Mouse (Mus musculus) CH12.LX (cell line): ENCODE results near the gene Fgfr2. TPM values are rescaled to one million over a fixed set of nuclear protein-coding genes. Genes with fewer than 3 reads are reported as not detected.

Experiments used
- DNase-seq: peaks from one replicate; pipeline ENCODE4 v3.0.0-alpha.2; 2013; ENCODE audit errors: extremely low read depth
- H3K27ac ChIP-seq: 2 replicates; pipeline ENCODE4 v1.5.1; 2012; ENCODE audit warnings: low read depth, mild to moderate bottlenecking, control low read depth, moderate library complexity; ENCODE audit not compliant: insufficient read depth
- H3K27me3 ChIP-seq: replicated peaks from 2 replicates; pipeline ENCODE3; 2012; ENCODE audit warnings: inconsistent platforms
- H3K36me3 ChIP-seq, 2 experiments: replicated peaks in 1 of 2; 2 replicates each; pipeline versions ENCODE3 to v1.6.1; 2012; ENCODE audit warnings: inconsistent platforms in 1 of 2, low read length in 1 of 2, mild to moderate bottlenecking in 1 of 2, mixed read lengths in 1 of 2, moderate library complexity in 1 of 2; ENCODE audit not compliant: control insufficient read depth in 1 of 2, insufficient read depth in 1 of 2
- H3K4me1 ChIP-seq, 2 experiments: 2 replicates each; pipeline ENCODE4 v1.6.1; 2012; ENCODE audit warnings: inconsistent platforms in 1 of 2, moderate library complexity in 1 of 2; ENCODE audit not compliant: insufficient read depth in 2 of 2, control insufficient read depth in 1 of 2
- H3K4me2 ChIP-seq: 2 replicates; pipeline ENCODE4 v1.6.1; 2012; ENCODE audit warnings: low read depth, mild to moderate bottlenecking, control low read depth; ENCODE audit not compliant: poor library complexity, insufficient read depth, severe bottlenecking
- H3K4me3 ChIP-seq, 3 experiments: fragments of 150-350 bp in 1 of 3; sonication (generic) in 1 of 3; replicated peaks in 1 of 3; 2 replicates each; pipeline versions ENCODE3 to v1.5.1; 2011 to 2012; ENCODE audit warnings: low read depth in 2 of 3, low read length in 2 of 3, mild to moderate bottlenecking in 2 of 3, moderate library complexity in 2 of 3, control low read depth in 1 of 3, improper control_type of control experiment in 1 of 3, inconsistent platforms in 1 of 3, mixed read lengths in 1 of 3; ENCODE audit not compliant: poor library complexity in 1 of 3
- H3K79me2 ChIP-seq: replicated peaks from 2 replicates; pipeline ENCODE4 v1.6.1; 2012; ENCODE audit warnings: mild to moderate bottlenecking, moderate library complexity; ENCODE audit not compliant: control insufficient read depth, poor library complexity, insufficient read depth, severe bottlenecking; ENCODE audit errors: extremely low read depth
- H3K9ac ChIP-seq: 2 replicates; pipeline ENCODE4 v1.6.1; 2012; ENCODE audit warnings: low read depth, mild to moderate bottlenecking, control low read depth, moderate library complexity; ENCODE audit not compliant: insufficient read depth
- H3K9me3 ChIP-seq: replicated peaks from 2 replicates; pipeline ENCODE3; 2012; ENCODE audit warnings: low read length, inconsistent platforms, mixed read lengths
- BHLHE40 ChIP-seq: IDR thresholded peaks from 2 replicates; pipeline ENCODE4 v1.6.1; 2011; ENCODE audit warnings: mild to moderate bottlenecking, low read depth, low read length, improper control_type of control experiment
- CTCF ChIP-seq, 2 experiments: IDR thresholded peaks in 1 of 2; conservative IDR thresholded peaks in 1 of 2; 2 replicates each; pipeline ENCODE4 v1.5.1; 2011 to 2012; ENCODE audit warnings: low read depth in 2 of 2, low read length in 2 of 2, improper control_type of control experiment in 1 of 2, inconsistent platforms in 1 of 2, mild to moderate bottlenecking in 1 of 2, moderate library complexity in 1 of 2
- ELF1 ChIP-seq: IDR thresholded peaks from 2 replicates; pipeline ENCODE4 v1.6.1; 2014; ENCODE audit warnings: low read depth, mild to moderate bottlenecking, inconsistent platforms, low read length, improper control_type of control experiment
- GABPA ChIP-seq: IDR thresholded peaks from 2 replicates; pipeline ENCODE4 v1.6.1; 2012; ENCODE audit warnings: low read depth, low read length, improper control_type of control experiment, inconsistent platforms; ENCODE audit not compliant: insufficient replicate concordance
- HCFC1 ChIP-seq: IDR thresholded peaks from 2 replicates; pipeline ENCODE4 v1.6.1; 2012; ENCODE audit warnings: low read depth, mild to moderate bottlenecking, inconsistent platforms, low read length, improper control_type of control experiment
- IRF4 ChIP-seq: IDR thresholded peaks from 2 replicates; pipeline ENCODE4 v1.6.1; 2014; ENCODE audit warnings: low read depth, mild to moderate bottlenecking, inconsistent platforms, low read length, improper control_type of control experiment
- JUN ChIP-seq: IDR thresholded peaks from 2 replicates; pipeline ENCODE4 v1.6.1; 2011; ENCODE audit warnings: low read depth, mild to moderate bottlenecking, low read length, improper control_type of control experiment, moderate library complexity; ENCODE audit not compliant: insufficient read depth
- JUND ChIP-seq: conservative IDR thresholded peaks from 2 replicates; pipeline ENCODE4 v1.6.1; 2011; ENCODE audit warnings: low read depth, low read length, improper control_type of control experiment
- KAT2A ChIP-seq: IDR thresholded peaks from 2 replicates; pipeline ENCODE4 v1.6.1; 2012; ENCODE audit warnings: low read length, improper control_type of control experiment, inconsistent platforms; ENCODE audit not compliant: insufficient replicate concordance
- MAFK ChIP-seq: IDR thresholded peaks from 2 replicates; pipeline ENCODE4 v1.6.1; 2011; ENCODE audit warnings: low read length, improper control_type of control experiment; ENCODE audit not compliant: insufficient replicate concordance
- MAZ ChIP-seq: IDR thresholded peaks from 2 replicates; pipeline ENCODE4 v1.6.1; 2012; ENCODE audit warnings: low read depth, mild to moderate bottlenecking, inconsistent platforms, low read length, improper control_type of control experiment, moderate library complexity
- MYC ChIP-seq: IDR thresholded peaks from 2 replicates; pipeline ENCODE4 v1.6.1; 2011; ENCODE audit warnings: low read depth, mild to moderate bottlenecking, improper control_type of control experiment, low read length
- NELFE ChIP-seq: IDR thresholded peaks from 2 replicates; pipeline ENCODE4 v1.6.1; 2011; ENCODE audit warnings: low read depth, low read length, improper control_type of control experiment
- NRF1 ChIP-seq: IDR thresholded peaks from 2 replicates; pipeline ENCODE4 v1.6.1; 2014; ENCODE audit warnings: low read depth, mild to moderate bottlenecking, inconsistent platforms, low read length, improper control_type of control experiment, moderate library complexity
- POLR2A ChIP-seq: IDR thresholded peaks from 2 replicates; pipeline ENCODE4 v1.6.1; 2011; ENCODE audit warnings: low read depth, mild to moderate bottlenecking, improper control_type of control experiment, low read length
- POLR2AphosphoS2 ChIP-seq: IDR thresholded peaks from 2 replicates; pipeline ENCODE4 v1.6.1; 2011; ENCODE audit warnings: low read depth, low read length, improper control_type of control experiment
- SIN3A ChIP-seq: IDR thresholded peaks from 2 replicates; pipeline ENCODE4 v1.6.1; 2012; ENCODE audit warnings: low read length, improper control_type of control experiment, inconsistent platforms
- SMC3 ChIP-seq: IDR thresholded peaks from 2 replicates; pipeline ENCODE4 v1.6.1; 2011; ENCODE audit warnings: low read depth, low read length, improper control_type of control experiment
- TBP ChIP-seq: conservative IDR thresholded peaks from 2 replicates; pipeline ENCODE4 v1.6.1; 2011; ENCODE audit warnings: low read depth, low read length, improper control_type of control experiment
- TCF12 ChIP-seq: IDR thresholded peaks from 2 replicates; pipeline ENCODE4 v1.6.1; 2014; ENCODE audit warnings: low read depth, mild to moderate bottlenecking, inconsistent platforms, low read length, improper control_type of control experiment
- UBTF ChIP-seq: IDR thresholded peaks from 2 replicates; pipeline ENCODE4 v1.6.1; 2012; ENCODE audit warnings: low read depth, mild to moderate bottlenecking, inconsistent platforms, low read length, improper control_type of control experiment, moderate library complexity
- USF1 ChIP-seq: IDR thresholded peaks from 2 replicates; pipeline ENCODE4 v1.6.1; 2014; ENCODE audit warnings: low read depth, mild to moderate bottlenecking, inconsistent platforms, low read length, improper control_type of control experiment
- ZC3H11A ChIP-seq: IDR thresholded peaks from 2 replicates; pipeline ENCODE4 v1.6.1; 2012; ENCODE audit warnings: low read depth, mild to moderate bottlenecking, inconsistent platforms, low read length, improper control_type of control experiment
- ZKSCAN1 ChIP-seq: IDR thresholded peaks from 2 replicates; pipeline ENCODE4 v1.6.1; 2012; ENCODE audit warnings: low read depth, inconsistent platforms, low read length, improper control_type of control experiment, borderline replicate concordance
- ZMIZ1 ChIP-seq: IDR thresholded peaks from 2 replicates; pipeline ENCODE4 v1.6.1; 2012; ENCODE audit warnings: low read depth, mild to moderate bottlenecking, inconsistent platforms, low read length, improper control_type of control experiment
- dilution Hi-C: fragments of 300-500 bp; cut with MboI; formaldehyde crosslinking; loops from 2 replicates; pipeline ENCODE4 v1.14.3; 2020; ENCODE audit warnings: low sequenced_read_pairs; ENCODE audit not compliant: extremely low pct_unique_long_range_greater_than_20kb, extremely low pct_ligation_motif_present
- in situ Hi-C: fragments of 300-500 bp; cut with MboI; formaldehyde crosslinking; loops from 3 replicates; pipeline ENCODE4 v1.14.3; 2019; ENCODE audit warnings: low sequenced_read_pairs, low pct_ligation_motif_present, low pct_unique_long_range_greater_than_20kb, mixed read lengths
- polyA plus RNA-seq: library from polyadenylated mRNA; unstranded; fragments of >175 nt; gene quantifications from 2 replicates; pipeline ENCODE4 v1.2.1, GENCODE M21; 2012; ENCODE audit warnings: low read depth; ENCODE audit not compliant: insufficient read length
- total RNA-seq, 2 experiments: library from RNA; depleted of rRNA; stranded (reverse); fragments of 300-350 nt in 1 of 2; fragments of >200 nt in 1 of 2; gene quantifications; 2 replicates each; pipeline ENCODE4 v1.2.3; 2012 to 2014

Gene Fgfr2
- total and polyA plus RNA-seq, 3 experiments, result not detected

- Histone ChIP-seq H3K4me3 (peak overlapping the region in 1 of 3 experiments; percentile 41), H3K27ac (peak overlapping the region; percentile 41), H3K9me3 (no peaks in the 10 kb centered on the region), H3K4me2 (peak overlapping the region; percentile 76), H3K79me2 (no peaks in the 10 kb centered on the region), H3K27me3 (no peaks in the 10 kb centered on the region), H3K4me1 (peaks cover 14 to 54% of the 10 kb centered on the region in 2 experiments), H3K9ac (peak overlapping the region; percentile 66), H3K36me3 (peaks cover 0 to 4% of the 10 kb centered on the region in 2 experiments)
- TF ChIP-seq ZMIZ1 (no peak), BHLHE40 (peak; percentile 44; the same call in 1 of the 2 replicates), HCFC1 (peak; percentile 29), ZKSCAN1 (no peak), CTCF (conservative IDR thresholded peaks at IDR 0.05 in 1 of 2, IDR thresholded peaks at IDR 0.05 in 1 of 2; ENCODE audit: low read depth in 2 of 2, low read length in 2 of 2) (peak; percentile 40 to 97; a peak in 3 of 4 replicates), TCF12 (0 out of 2 replicates have a peak, but pooled peaks have one; percentile 44), ZC3H11A (peak; percentile 95), MYC (0 out of 2 replicates have a peak, but pooled peaks have one; percentile 61), NRF1 (no peak; the same call in 1 of the 2 replicates), POLR2A (0 out of 2 replicates have a peak, but pooled peaks have one; percentile 23), ELF1 (peak; percentile 81), SMC3 (peak; percentile 97), IRF4 (0 out of 2 replicates have a peak, but pooled peaks have one; percentile 45), POLR2AphosphoS2 (no peak), JUND (no peak), SIN3A (peak; percentile 47; the same call in 1 of the 2 replicates), NELFE (peak; percentile 59; the same call in 1 of the 2 replicates)
- in situ Hi-C loops (no loop called here), dilution Hi-C loops (no loop called here)
- peak; percentile 94 for DNase-seq
Observed at GRCm38 (mm10) chr7:132656075-132656474, 467.1 kb downstream of the Fgfr2 start.

GRCm38 (mm10) chr7:132654412-132654811 lies 468.7 kb downstream of the Fgfr2 start:
- no peak for DNase-seq
- no peaks in the 10 kb centered on the region for H3K9me3 ChIP-seq
- H3K4me3 ChIP-seq, result no peak overlapping the region
- TF ChIP-seq KAT2A, result no peak
- TF ChIP-seq BHLHE40, result no peak
- no peak for TF ChIP-seq SMC3
- TF ChIP-seq POLR2A, result no peak
- no peak for TF ChIP-seq MAZ
- TF ChIP-seq ZMIZ1, result no peak
- TF ChIP-seq MAFK, result no peak
- no peak for TF ChIP-seq UBTF
- TF ChIP-seq JUN, result no peak
- no peak for TF ChIP-seq GABPA
- no peak for TF ChIP-seq TBP
- no peak for TF ChIP-seq NELFE
- no peak for TF ChIP-seq USF1
- TF ChIP-seq JUND, result no peak
- TF ChIP-seq ELF1, result no peak
- TF ChIP-seq SIN3A, result no peak
- H3K4me2 ChIP-seq, result no peak overlapping the region
- dilution Hi-C loops, result no loop called here
- H3K27ac ChIP-seq, result no peak overlapping the region
- no peak overlapping the region for H3K9ac ChIP-seq
- H3K79me2 ChIP-seq, result no peaks in the 10 kb centered on the region
- H3K36me3 ChIP-seq, result peaks cover 0 to 10% of the 10 kb centered on the region in 2 experiments
- H3K4me1 ChIP-seq, result peaks cover 7 to 37% of the 10 kb centered on the region in 2 experiments
- in situ Hi-C loops, result loop anchor here (5.0 kb wide), 1 partner anchor 348 kb away; no protein-coding TSS in a partner anchor
- no peaks in the 10 kb centered on the region for H3K27me3 ChIP-seq
